Mouse (Mus musculus): ENCODE measurements around the gene Sbk3. TPM values are rescaled to one million over a fixed set of nuclear protein-coding genes. Genes with fewer than 3 reads are reported as not detected.

Gene Sbk3
- polyA plus RNA-seq (2012; ENCODE audit: low replicate concordance) = not detected in 2 replicates

DNA sequence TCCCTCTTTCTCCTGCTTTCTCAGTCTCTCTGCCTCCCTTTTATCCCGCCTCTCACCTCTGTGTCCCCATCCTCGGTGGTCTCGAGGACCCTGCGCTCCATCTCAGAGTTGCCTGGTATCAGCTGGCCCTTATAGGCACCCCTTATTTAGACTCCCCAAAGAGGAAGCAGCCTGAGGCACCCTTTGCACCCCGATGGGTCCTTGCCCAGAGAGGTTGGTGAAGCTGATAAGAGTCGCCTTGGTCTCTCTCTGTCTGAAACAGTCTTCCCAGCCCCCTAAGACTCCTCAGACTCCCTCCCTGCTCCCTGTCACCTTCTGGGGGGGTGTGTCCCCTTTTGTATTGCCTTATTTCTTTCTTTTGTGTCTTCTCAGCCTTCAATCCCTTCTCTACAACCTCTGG is at the start of gene Sbk3:
Gene Sbk3 (minus strand): TSS at position 101 of the 400 bp plus-strand sequence.

DNA sequence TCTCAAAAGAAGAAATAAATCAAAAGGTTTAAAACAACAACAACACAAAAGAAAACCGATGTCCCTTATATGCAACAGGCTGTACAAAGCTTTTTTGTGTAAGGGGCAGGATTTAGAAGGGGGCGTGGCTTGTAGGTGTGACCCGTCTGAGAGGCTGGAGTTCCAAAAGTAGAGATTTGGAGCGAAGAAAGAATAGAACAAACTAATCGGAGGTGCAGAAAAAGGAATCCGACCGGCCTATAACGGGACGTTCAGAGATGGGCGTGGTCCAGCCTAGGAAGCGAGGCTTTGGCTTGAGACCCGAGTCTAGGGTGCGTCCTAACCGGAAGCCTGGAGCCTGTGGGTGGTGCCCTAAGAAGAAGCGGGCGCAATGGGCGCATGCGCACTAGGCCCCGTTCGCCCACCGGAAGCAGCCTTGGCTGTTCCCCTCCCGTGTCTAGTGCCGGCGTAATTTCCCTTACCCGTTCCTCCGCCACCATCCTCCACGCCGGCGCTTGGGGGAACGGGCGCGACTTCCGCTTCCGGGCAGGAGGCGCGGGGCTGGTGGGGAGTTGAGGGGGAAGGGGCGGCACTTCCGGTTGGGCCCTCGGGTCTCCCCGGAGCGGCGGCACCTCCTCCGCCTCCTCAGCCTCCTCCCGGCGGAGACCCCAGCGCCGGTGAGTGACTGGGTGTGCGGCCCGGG is 49.2 kb upstream of the Sbk3 start, which contains the start of the genes Zfp865 and Ccdc106:
Gene Zfp865 (plus strand): TSS at position 377 of the 682 bp plus-strand sequence.
Gene Ccdc106 (plus strand): TSS at position 554 of the 682 bp plus-strand sequence.

DNA sequence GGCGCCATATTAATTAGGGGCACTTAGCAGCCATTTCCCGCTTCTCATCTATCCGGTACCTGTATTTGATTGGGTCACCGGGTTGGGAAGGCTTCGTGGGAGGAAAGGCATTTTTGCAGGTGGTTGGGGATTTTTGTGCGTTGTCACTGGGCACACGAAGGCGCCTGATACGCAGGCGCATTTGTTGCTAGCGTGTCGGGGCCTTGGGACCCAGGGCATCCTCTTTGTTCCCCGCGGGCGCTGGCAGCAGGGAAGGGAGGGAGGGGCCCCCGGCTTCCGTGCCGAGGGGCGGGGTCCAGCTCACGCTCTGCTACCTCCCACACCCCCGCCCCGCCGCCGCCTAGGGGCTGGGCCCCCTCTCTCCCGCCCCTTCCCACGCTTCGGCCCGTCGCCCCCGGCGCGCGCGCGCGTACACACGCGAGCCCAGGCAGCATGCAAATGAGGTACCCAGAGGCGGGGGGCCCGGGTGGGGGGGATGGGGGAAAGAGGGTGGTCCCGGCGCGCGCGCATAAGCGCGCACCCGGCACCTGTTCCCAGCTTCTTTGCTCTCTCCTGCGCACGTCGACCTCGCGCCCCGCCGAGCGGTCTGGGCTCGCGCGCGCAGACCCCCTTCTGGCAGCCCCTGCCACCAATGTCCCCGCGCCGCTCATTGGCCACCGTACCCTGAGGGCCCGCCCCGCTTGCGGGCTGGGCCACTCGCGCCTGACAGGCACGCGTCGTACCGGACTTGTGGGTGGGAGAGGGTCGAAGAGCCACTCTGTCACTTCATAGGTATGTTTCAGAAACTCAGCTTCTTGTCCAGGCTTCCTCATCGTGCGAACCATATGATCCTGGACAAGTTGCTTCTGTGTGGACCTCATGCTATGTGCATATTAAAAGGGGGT is 44.4 kb upstream of the Sbk3 start, which contains the start of gene Gm44973:
Gene Gm44973 (plus strand): TSS at position 379 of the 884 bp plus-strand sequence.

DNA sequence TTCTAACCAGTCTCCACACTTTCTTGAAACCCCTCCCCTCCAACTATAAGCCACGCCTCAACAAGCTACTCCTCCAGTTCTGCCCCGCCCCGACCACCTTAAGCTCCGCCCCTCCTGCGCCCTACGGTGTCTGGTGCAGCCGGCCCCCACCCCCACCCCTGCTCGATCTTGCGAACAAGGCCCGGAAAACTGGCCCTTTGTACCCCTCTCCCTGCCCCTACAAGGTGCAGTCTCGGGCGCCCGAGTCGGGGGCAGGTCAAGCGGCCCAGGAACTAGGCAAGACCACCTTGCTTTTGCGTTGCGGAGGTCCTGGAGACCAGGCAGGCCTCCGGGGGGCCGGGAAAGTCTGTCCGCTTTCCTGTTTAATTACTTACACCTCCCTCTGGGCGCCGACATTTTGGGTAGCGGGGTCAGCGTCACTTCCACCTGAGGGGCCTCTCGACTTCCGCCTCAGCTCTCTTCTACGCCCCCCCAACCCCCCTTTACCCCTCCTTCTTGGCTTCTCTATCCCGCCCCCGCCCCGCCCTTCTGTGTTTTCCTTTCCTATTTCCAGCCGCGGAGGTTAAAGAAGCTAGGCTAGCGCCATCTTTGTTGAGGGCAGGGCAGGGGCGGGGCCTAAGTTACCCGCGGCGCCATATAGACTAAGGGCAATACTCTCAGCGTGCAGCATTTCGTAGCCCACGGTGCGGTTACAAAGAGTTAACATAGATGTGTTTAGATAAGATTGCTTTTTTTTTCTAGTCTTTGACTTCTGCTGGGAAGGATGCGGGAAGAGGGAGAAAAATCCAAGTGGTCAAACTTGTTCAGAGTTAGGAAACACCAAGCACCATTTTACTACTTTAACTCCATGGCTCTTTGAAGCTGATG is 43.5 kb upstream of the Sbk3 start, which contains the start of the genes Zfp524 and Fiz1:
Gene Zfp524 (plus strand): TSS at position 165 of the 867 bp plus-strand sequence.
Gene Fiz1 (minus strand): TSS at position 447 of the 867 bp plus-strand sequence.

DNA sequence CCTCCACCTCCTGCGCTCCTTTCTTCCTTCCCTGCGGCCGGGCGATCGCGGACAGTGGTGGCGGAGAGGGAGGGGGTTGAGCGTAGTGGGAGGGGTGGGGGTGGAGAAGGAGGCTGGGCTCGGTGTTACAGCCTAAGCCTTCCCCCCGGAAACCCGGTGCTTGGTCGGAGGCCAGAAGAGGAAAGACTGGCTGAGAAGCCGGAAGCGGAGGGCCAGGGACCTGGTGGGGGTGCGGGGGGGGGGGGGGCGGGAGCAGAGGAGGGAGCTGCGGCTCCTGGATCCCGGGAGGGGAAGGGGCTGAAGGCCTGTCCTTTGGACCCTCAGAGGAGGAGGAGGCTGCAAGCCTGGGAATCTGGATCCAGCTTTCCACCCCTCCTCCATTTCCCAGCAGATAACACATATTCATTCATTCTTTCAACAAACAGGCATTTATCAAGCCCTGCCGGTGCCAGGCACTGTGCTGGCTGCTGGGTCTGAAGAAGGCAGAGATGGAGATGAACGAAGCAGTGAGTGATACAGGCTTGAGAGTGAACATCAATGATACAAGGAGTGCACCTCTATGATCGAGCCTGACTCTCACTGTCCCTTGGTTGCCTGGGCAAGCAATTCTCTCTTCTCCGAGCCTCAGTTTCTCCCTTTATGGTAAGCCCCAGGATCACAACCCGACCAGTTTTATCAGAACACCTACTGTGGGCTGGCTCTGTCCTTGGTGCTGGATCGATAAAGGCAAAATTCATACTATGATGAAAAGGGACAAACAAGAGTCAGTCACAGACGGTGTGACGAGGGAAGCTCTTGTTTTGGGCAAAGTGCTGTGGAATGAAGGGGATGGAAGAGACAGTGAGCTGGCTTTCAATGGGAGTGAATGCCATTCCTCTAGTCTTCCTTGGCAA is 25.3 kb upstream of the Sbk3 start, which contains the start of gene Zfp579:
Gene Zfp579 (minus strand): TSS at position 156 of the 893 bp plus-strand sequence.

DNA sequence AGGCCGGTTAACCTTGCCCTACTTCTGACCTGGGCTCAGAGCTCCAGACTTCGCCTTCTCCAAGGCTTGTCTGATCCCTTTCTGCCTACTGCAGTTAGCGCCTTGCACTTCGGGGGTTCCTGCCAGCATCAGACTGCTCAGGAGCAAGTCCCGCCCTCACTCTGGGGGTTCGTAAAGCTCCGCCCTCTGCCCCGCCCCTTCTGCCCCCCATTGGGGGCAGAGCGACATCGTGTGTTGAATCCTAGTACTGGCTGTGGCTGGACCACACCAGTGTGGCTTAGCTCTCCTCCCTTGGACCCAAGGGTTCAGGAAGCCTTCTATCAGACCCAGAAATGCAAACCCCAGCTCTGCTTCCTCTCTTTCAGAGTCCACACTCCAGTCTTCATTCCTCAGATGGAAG is 6.7 kb downstream of the Sbk3 start, which contains the start of gene Sbk2:
Gene Sbk2 (minus strand): TSS at position 135 of the 400 bp plus-strand sequence.

DNA sequence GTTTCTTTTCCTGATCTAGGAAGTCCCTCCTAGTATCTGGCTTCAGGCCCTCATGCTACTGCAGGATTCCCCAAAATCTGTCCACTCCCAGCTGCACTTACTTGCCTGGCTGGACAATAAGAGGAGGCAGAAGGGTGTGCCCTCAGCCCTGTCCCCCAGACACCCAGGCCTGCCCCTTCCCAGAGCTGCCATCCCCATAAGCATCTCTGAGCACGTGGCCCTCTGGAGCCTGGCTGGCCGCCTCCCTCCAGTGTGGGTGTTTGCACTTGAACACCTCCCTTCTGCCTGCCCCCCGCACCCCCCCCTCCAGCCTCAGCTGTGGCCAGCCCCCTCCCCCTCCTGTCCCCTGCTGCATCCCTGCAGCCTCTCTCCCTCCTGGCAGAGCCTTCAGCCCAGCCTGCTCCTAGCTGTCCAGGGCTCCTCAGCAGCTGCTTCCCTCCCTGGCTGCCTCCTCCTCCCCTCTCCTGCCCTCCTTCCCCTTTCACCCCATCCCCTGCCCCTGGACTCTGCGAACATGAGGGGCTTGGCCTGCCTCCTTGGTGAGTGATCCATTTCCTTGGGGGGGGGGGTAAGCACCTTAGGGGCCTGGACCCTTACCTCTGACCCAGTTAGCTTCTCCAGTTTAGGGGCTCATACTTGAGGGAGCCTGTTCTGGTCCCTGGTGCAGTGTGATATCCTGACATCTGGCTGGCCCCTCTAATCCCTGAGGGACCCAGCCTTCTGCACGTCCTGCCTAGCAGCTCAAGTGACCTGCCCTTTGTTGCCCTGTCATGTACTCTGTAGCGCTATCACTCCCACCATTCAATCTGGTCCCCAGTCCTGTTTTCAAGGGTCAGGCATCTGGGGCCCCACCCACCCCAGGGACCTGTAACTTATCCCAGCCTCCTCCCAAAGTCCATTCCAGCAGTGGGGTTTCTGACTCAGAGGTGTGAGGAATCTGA is 45.3 kb downstream of the Sbk3 start, which contains the start of gene Ssc5d:
Gene Ssc5d (plus strand): TSS at position 345 of the 941 bp plus-strand sequence.

DNA sequence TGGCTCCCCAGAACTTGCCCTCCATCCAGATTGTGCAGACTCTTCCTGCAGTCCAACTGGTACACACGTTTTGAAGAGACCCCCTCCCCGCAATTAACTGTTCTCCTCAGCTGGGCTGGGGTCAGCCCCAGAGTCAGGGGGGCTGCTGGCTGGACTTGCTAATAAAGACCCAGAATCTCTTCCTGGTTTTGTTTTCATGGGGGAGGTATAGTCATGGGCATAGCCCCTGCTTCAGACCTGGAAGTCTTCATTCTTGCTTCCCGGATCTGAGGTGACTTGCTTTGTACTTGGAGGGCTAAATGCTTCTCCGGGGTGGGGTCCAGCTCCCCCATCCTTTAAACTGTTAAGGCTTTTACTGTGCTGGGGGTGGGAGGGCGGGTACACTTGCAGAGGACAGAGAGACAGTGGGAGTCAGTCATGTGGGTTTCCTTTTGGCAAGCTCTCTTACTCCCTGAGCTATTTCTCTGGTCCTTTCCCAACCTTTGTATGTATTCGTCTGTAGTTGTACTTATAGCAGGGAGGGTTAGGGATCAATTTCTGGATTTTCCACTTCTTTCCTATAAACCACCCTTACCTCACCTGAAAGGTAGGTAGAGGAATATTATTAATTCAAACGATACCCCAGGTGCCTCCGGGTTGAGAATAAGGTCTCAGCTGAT is 49.0 kb downstream of the Sbk3 start, which contains the start of gene Nat14:
Gene Nat14 (plus strand): TSS at position 205 of the 659 bp plus-strand sequence.

Other genes starting within 250 kb of the Sbk3 start
- 1.00 and 1.3 TPM in 2 replicates for gene Tmem150b, start 245.9 kb downstream of the Sbk3 start, polyA plus RNA-seq (2012; ENCODE audit: low replicate concordance)
- 141 and 389 TPM in 2 replicates for gene Kmt5c, start 231.1 kb downstream of the Sbk3 start, polyA plus RNA-seq (2012; ENCODE audit: low replicate concordance)
- 6.8 and 13.1 TPM in 2 replicates for gene Cox6b2, start 218.1 kb downstream of the Sbk3 start, polyA plus RNA-seq (2012; ENCODE audit: low replicate concordance)
- not detected in 2 replicates for gene Fam71e2, start 199.9 kb downstream of the Sbk3 start, polyA plus RNA-seq (2012; ENCODE audit: low replicate concordance)
- gene Il11, start 188.3 kb downstream of the Sbk3 start, polyA plus RNA-seq (2012; ENCODE audit: low replicate concordance) = 0.09 TPM in 1 of 2 replicates, not detected in the other
- gene Tmem190, start 188.2 kb downstream of the Sbk3 start, polyA plus RNA-seq (2012; ENCODE audit: low replicate concordance) = not detected in 2 replicates
- gene Tmem238, start 181.5 kb downstream of the Sbk3 start, polyA plus RNA-seq (2012; ENCODE audit: low replicate concordance) = 22.8 and 58.3 TPM in 2 replicates
- 2,892 and 4,049 TPM in 2 replicates for gene Rpl28, start 178.3 kb downstream of the Sbk3 start, polyA plus RNA-seq (2012; ENCODE audit: low replicate concordance)
- 104 and 125 TPM in 2 replicates for gene Ube2s, start 158.6 kb downstream of the Sbk3 start, polyA plus RNA-seq (2012; ENCODE audit: low replicate concordance)
- gene Shisa7, start 126.5 kb downstream of the Sbk3 start, polyA plus RNA-seq (2012; ENCODE audit: low replicate concordance) = 0.09 and 1.7 TPM in 2 replicates
- gene Isoc2b, start 100.9 kb downstream of the Sbk3 start, polyA plus RNA-seq (2012; ENCODE audit: low replicate concordance) = 1.5 and 1.6 TPM in 2 replicates
- gene Isoc2a, start 94.0 kb downstream of the Sbk3 start, polyA plus RNA-seq (2012; ENCODE audit: low replicate concordance) = 3.7 and 21.0 TPM in 2 replicates
- 0.17 TPM in 1 of 2 replicates, not detected in the other for gene Gm36210, start 64.7 kb downstream of the Sbk3 start, polyA plus RNA-seq (2012; ENCODE audit: low replicate concordance)
- gene Zfp628, start 56.0 kb downstream of the Sbk3 start, polyA plus RNA-seq (2012; ENCODE audit: low replicate concordance) = 49.2 and 81.2 TPM in 2 replicates
- gene Nat14, start 49.1 kb downstream of the Sbk3 start, polyA plus RNA-seq (2012; ENCODE audit: low replicate concordance) = 1.9 and 3.5 TPM in 2 replicates
- gene Ssc5d, start 45.4 kb downstream of the Sbk3 start, polyA plus RNA-seq (2012; ENCODE audit: low replicate concordance) = 0.11 and 0.21 TPM in 2 replicates
- gene Sbk2, start 6.8 kb downstream of the Sbk3 start, polyA plus RNA-seq (2012; ENCODE audit: low replicate concordance) = 0.25 and 0.81 TPM in 2 replicates
- 57.7 and 140 TPM in 2 replicates for gene Zfp579, start 25.0 kb upstream of the Sbk3 start, polyA plus RNA-seq (2012; ENCODE audit: low replicate concordance)
- 60.5 and 72.3 TPM in 2 replicates for gene Zfp524, start 43.2 kb upstream of the Sbk3 start, polyA plus RNA-seq (2012; ENCODE audit: low replicate concordance)
- gene Fiz1, start 43.5 kb upstream of the Sbk3 start, polyA plus RNA-seq (2012; ENCODE audit: low replicate concordance) = 31.6 and 47.8 TPM in 2 replicates
- gene Gm44973, start 44.3 kb upstream of the Sbk3 start, polyA plus RNA-seq (2012; ENCODE audit: low replicate concordance) = 55.5 TPM in 1 of 2 replicates, not detected in the other
- gene Zfp865, start 49.2 kb upstream of the Sbk3 start, polyA plus RNA-seq (2012; ENCODE audit: low replicate concordance) = 97.4 and 264 TPM in 2 replicates
- gene Ccdc106, start 49.4 kb upstream of the Sbk3 start, polyA plus RNA-seq (2012; ENCODE audit: low replicate concordance) = 0.99 and 2.0 TPM in 2 replicates
- not detected in 2 replicates for gene 4632433K11Rik, start 63.0 kb upstream of the Sbk3 start, polyA plus RNA-seq (2012; ENCODE audit: low replicate concordance)
- 4.2 and 6.3 TPM in 2 replicates for gene Zfp784, start 67.3 kb upstream of the Sbk3 start, polyA plus RNA-seq (2012; ENCODE audit: low replicate concordance)
- 27.8 and 63.8 TPM in 2 replicates for gene Zfp580, start 80.4 kb upstream of the Sbk3 start, polyA plus RNA-seq (2012; ENCODE audit: low replicate concordance)
- gene U2af2, start 91.0 kb upstream of the Sbk3 start, polyA plus RNA-seq (2012; ENCODE audit: low replicate concordance) = 344 and 667 TPM in 2 replicates
- 685 and 1,033 TPM in 2 replicates for gene Epn1, start 109.1 kb upstream of the Sbk3 start, polyA plus RNA-seq (2012; ENCODE audit: low replicate concordance)
- gene Rfpl4, start 145.8 kb upstream of the Sbk3 start, polyA plus RNA-seq (2012; ENCODE audit: low replicate concordance) = not detected in 2 replicates
- gene Rasl2-9, start 154.8 kb upstream of the Sbk3 start, polyA plus RNA-seq (2012; ENCODE audit: low replicate concordance) = 0.20 and 0.23 TPM in 2 replicates
- gene Vmn1r55, start 178.5 kb upstream of the Sbk3 start, polyA plus RNA-seq (2012; ENCODE audit: low replicate concordance) = not detected in 2 replicates
- not detected in 2 replicates for gene Vmn1r56, start 225.6 kb upstream of the Sbk3 start, polyA plus RNA-seq (2012; ENCODE audit: low replicate concordance)
- gene Vmn1r57, start 247.3 kb upstream of the Sbk3 start, polyA plus RNA-seq (2012; ENCODE audit: low replicate concordance) = not detected in 2 replicates

Data from hematopoietic multipotent progenitor cell, adult 10-12 weeks (in vitro differentiated cells).